Mouse (Mus musculus): ENCODE measurements around the gene Dohh.

Gene Dohh

GRCm38 (mm10) chr10:81384605-81384982 lies 366 bp downstream of the Dohh start:
- no peak for DNase-seq (ENCODE audit: low spot score in 2 of 2)

GRCm38 (mm10) chr10:81385603-81386306 lies 1.5 kb downstream of the Dohh start:
- DNase-seq (ENCODE audit: low spot score in 2 of 2): no peak

DNA sequence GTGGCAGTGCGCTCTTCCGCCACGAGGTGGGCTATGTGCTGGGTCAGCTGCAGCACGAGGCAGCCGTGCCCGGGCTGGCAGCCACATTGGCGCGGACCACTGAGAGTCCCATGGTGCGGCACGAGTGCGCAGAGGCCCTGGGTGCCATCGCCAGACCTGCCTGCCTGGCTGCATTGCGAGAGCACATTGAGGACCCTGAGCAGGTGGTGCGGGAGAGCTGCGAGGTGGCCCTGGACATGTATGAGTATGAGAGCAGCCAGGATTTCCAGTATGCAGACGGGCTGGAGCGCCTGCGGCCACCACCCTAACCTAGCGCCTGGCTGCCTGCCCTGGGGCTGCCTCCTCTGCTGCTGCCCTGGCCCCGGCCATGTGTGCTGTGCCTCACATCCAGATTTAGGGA lies 3.5 kb downstream of the Dohh start:
- DNase-seq (ENCODE audit: low spot score in 2 of 2): no peak

- DNase-seq (ENCODE audit: low spot score in 2 of 2): no peak
Observed at GRCm38 (mm10) chr10:81388505-81389055, 4.4 kb downstream of the Dohh start, which contains the start of gene Gm48552. Gene Gm48552 (plus strand): TSS chr10:81389005.

- no peak for DNase-seq (ENCODE audit: low spot score in 2 of 2)
Observed at GRCm38 (mm10) chr10:81389373-81389772, 5.1 kb downstream of the Dohh start.

DNA sequence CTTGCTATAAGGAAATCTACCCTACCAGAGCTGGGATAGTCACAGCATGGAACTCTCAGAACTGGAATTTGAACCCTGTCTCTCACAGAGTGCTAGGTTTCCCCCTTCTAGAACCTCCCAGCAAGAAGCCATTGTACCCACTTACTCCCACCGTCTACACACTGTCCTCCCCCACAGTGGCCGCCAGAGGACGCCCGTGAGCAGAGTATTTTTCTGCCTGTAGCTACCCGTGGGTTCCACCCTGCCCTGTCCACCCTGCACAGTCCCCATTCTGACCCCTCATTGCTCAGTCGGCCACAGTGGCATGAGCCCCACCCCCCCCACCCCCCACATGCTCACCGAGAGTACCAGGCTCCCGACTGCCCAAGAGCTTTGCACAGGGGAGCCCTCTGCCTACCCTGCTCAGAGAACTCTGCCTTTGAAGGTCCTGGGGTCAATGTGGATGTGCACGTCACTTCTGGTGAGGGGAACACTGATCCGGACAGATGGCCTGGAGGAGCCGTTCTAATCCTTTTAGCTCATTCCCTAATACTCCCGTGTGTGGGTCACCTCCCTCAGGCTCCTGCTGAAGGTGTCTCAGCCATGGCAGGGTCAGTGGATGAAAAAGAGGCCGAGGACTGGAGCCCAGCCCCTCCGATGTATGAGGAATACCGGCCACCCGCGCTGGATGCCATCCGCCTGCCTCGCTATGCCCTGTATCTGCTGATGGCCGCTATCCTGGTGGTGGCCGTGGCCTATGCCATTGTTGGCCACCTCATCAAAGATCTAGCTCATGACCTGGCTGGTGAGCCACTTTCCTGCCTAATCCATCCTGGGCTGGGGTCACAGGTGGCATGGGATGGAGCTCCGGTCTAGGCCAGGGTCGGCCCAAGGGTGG lies 5.8 kb downstream of the Dohh start:
- DNase-seq (ENCODE audit: low spot score in 2 of 2): peak; percentile 75 to 81

GRCm38 (mm10) chr10:81390678-81390965 lies 6.4 kb downstream of the Dohh start:
- no peak for DNase-seq (ENCODE audit: low spot score in 2 of 2)

GRCm38 (mm10) chr10:81392270-81392669 lies 8.0 kb downstream of the Dohh start:
- no peak for DNase-seq (ENCODE audit: low spot score in 2 of 2)

- no peak for DNase-seq (ENCODE audit: low spot score in 2 of 2)
Observed at GRCm38 (mm10) chr10:81392781-81393185, 8.6 kb downstream of the Dohh start, which contains the start of gene Smim24. Gene Smim24 (plus strand): TSS chr10:81393051.

DNA sequence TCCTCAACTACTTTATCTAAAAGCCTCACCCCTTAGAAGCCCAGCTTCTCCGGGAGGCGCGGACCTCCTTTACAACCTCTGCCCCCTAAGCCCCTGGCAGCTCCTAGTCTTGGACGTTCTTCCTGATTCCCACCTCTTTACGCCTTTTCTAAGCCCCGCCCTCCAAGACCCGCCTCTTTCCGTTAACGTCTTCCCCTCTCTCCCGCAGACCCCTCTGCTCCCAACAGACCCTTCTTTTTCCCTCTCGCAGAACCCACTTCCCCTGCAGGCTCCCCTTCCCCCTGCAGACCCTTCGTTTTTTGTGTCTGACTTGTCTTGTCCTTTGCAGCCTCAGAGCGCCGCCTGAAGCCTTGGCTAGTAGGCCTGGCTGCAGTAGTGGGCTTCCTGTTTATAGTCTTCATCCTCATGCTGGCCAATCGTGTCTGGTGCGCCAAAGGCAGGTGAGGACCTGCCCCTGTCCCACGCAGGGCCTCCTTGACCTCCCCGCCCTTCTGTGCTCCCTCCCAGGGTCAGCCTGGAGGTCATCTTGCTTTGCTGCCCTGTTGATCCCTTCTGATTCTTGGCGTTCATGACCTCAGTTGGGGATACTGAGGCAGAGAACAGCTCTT lies 9.3 kb downstream of the Dohh start:
- DNase-seq (ENCODE audit: low spot score in 2 of 2): no peak

- DNase-seq (ENCODE audit: low spot score in 2 of 2): peak; percentile 55 to 86
Observed at GRCm38 (mm10) chr10:81395127-81395526, 10.9 kb downstream of the Dohh start.

DNA sequence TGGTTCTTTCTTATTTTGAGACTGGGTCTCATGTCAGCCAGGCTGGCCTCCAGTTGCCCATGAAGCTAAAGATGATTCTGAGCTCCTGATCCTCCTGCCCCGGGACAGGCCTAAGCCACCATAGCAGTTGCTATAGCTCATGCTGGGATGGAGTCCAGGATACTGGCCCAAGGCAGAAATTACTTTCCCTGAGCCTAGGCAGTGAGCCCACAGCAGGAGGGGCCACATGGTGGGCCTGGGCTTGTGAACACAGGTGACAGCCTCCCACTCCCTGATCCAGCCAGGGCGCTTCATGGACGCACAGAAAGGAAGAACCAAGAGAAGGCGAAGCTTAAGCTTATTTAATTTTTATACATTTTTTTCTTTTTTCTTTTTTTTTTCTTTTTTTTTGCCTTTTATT lies 11.6 kb downstream of the Dohh start:
- DNase-seq (ENCODE audit: low spot score in 2 of 2): no peak

DNA sequence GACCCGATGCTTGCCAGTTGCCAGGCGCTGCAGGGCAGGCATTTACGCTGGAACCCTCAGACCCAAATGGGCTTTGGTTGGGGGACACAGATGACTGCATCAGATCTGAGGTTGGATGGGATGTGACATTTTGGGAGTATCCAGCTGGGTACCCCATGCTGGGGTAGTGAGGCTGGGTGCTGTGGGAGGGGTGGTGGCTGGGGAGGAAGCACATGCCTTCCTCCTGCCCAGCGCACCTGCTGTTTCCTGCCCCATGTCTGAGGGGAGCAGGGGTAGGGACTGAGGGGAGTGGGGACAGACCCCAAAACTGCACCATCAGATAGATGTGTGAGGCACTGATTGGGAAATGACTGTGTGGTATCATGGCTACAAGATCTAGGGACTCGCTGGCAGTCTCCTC lies 12.5 kb downstream of the Dohh start:
- DNase-seq (ENCODE audit: low spot score in 2 of 2): no peak

- DNase-seq (ENCODE audit: low spot score in 2 of 2): no peak
Observed at GRCm38 (mm10) chr10:81399296-81399695, 15.1 kb downstream of the Dohh start.

DNA sequence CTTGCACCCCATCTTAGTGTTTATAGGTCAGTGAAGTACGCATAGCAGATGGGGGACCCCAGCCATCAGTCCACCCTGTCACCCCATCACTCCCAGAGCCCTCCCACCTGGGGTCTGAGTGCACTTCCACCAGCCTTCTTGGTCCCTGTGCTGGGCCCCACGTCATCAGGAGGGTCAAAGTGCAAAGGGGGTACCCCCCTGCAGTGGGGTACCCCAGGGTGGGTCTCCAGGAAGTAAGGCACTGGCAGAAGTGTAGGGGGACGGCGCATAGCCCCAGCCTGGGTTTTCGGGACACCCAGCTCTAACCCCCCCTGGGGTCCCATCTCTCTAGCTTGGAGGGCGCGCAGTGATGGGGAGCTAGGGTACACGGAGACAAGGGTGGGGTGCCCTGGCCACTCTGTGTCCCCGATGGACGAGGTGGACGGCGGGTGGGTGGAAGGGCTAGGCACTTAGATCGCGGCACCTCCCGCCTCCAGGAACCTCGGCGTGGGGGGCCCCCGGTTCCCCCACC lies 15.6 kb downstream of the Dohh start:
- no peak for DNase-seq (ENCODE audit: low spot score in 2 of 2)

GRCm38 (mm10) chr10:81400371-81401204 lies 16.4 kb downstream of the Dohh start:
- DNase-seq (ENCODE audit: low spot score in 2 of 2): peak in 1 of 2 experiments; percentile 81

GRCm38 (mm10) chr10:81401205-81401520 lies 16.9 kb downstream of the Dohh start:
- DNase-seq (ENCODE audit: low spot score in 2 of 2): no peak

GRCm38 (mm10) chr10:81401521-81402226 lies 17.4 kb downstream of the Dohh start:
- no peak for DNase-seq (ENCODE audit: low spot score in 2 of 2)

- DNase-seq (ENCODE audit: low spot score in 2 of 2): no peak
Observed at GRCm38 (mm10) chr10:81402227-81402765, 18.1 kb downstream of the Dohh start.

DNA sequence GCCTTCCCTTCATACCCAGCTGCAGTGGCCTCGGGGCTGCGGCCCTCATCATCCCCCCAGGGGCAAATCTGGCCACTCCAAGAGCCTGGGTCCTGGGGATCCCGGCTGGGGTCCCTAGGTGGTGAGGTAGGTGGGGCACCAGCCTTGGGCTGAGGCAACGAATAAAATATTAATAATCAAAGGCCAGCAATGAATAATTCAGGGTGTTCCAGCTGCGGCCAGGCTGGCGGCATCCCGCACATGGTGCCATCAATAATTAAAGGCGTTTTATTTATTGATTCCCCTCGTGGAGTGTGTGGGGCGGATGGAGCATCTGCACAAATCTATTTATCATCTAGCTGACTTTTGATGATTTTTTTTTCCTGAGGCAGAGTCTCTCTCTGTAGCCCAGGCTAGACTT lies 19.3 kb downstream of the Dohh start:
- no peak for DNase-seq (ENCODE audit: low spot score in 2 of 2)

- DNase-seq (ENCODE audit: low spot score in 2 of 2): no peak
Observed at GRCm38 (mm10) chr10:81404082-81404481, 19.9 kb downstream of the Dohh start.

Data from cerebellum, postnatal 4 days (tissue).